Mouse (Mus musculus) thymus, adult 2 months (tissue): ENCODE data around the gene Igfbp2.

Experiments
- CTCF ChIP-seq: fragments of 200-500 bp; IDR thresholded peaks from 2 replicates; pipeline ENCODE4 v1.5.1; 2012; ENCODE audit warnings: mild to moderate bottlenecking, control low read depth, low read length, moderate library complexity, borderline replicate concordance; ENCODE audit not compliant: control insufficient read depth, poor library complexity, insufficient read depth; ENCODE audit errors: extremely low read depth
- POLR2A ChIP-seq: fragments of 200-500 bp; IDR thresholded peaks from 2 replicates; pipeline ENCODE4 v1.6.1; 2012; ENCODE audit warnings: mild to moderate bottlenecking, low read length, control low read depth, moderate library complexity; ENCODE audit not compliant: control insufficient read depth, poor library complexity, insufficient read depth; ENCODE audit errors: extremely low read depth

- TF ChIP-seq CTCF, result no peak
- no peak for TF ChIP-seq POLR2A
Observed at GRCm38 (mm10) chr1:72813089-72813638, 11.1 kb upstream of the Igfbp2 start.
